Mouse (Mus musculus) neural tube, embryonic 11.5 days (tissue): ENCODE measurements around the gene Sebox. TPM values are rescaled to one million over a fixed set of nuclear protein-coding genes. Genes with fewer than 3 reads are reported as not detected.

Experiments
- ATAC-seq: fragments of 200-750 bp; cut with Nextera tagmentation; 2 replicates; pipeline ENCODE4 v1.8.0; 2017; ENCODE audit warnings: moderate number of reproducible peaks, mild to moderate bottlenecking, moderate TSS enrichment, moderate library complexity; ENCODE audit not compliant: insufficient read depth, low FRiP score, low TSS enrichment
- DNase-seq: peaks from one replicate; pipeline ENCODE4 v3.0.0-alpha.2; 2015; ENCODE audit warnings: low spot score
- H3K27ac ChIP-seq: fragments of 300-500 bp; sonication (generic); 2 replicates; pipeline ENCODE4 v1.5.1; 2014; ENCODE audit warnings: low read depth, mild to moderate bottlenecking, low read length
- H3K27me3 ChIP-seq: fragments of 300-500 bp; sonication (generic); 2 replicates; pipeline ENCODE4 v1.6.1; 2014; ENCODE audit warnings: mild to moderate bottlenecking, low read length, mixed read lengths; ENCODE audit not compliant: control insufficient read depth, insufficient read depth
- H3K36me3 ChIP-seq: fragments of 300-500 bp; sonication (generic); 2 replicates; pipeline ENCODE4 v1.6.1; 2014; ENCODE audit warnings: mild to moderate bottlenecking, low read length, moderate library complexity, mixed read lengths; ENCODE audit not compliant: control insufficient read depth, insufficient read depth
- H3K4me1 ChIP-seq: fragments of 300-500 bp; sonication (generic); 2 replicates; pipeline ENCODE4 v1.6.1; 2014; ENCODE audit warnings: low read length, mixed read lengths; ENCODE audit not compliant: control insufficient read depth, insufficient read depth
- H3K4me2 ChIP-seq: fragments of 300-500 bp; sonication (generic); 2 replicates; pipeline ENCODE4 v1.6.1; 2014; ENCODE audit warnings: low read depth, mild to moderate bottlenecking, moderate library complexity
- H3K4me3 ChIP-seq: fragments of 300-500 bp; sonication (generic); 2 replicates; pipeline ENCODE4 v1.5.1; 2014; ENCODE audit warnings: low read depth, low read length
- H3K9ac ChIP-seq: fragments of 300-500 bp; sonication (generic); 2 replicates; pipeline ENCODE4 v1.6.1; 2014; ENCODE audit warnings: mild to moderate bottlenecking, low read length
- H3K9me3 ChIP-seq: fragments of 300-500 bp; sonication (generic); 2 replicates; pipeline ENCODE4 v1.6.1; 2016; ENCODE audit warnings: low read length; ENCODE audit not compliant: control insufficient read depth
- WGBS: fragments of 180-500 bp; shearing (Covaris S2); extraction: QIAGEN DNeasy Blood & Tissue Kit; methylation state at CpG from one replicate; pipeline ENCODE4 v1.1.7; 2014; 5-methylcytosine and 5-hydroxymethylcytosine counted together
- polyA plus RNA-seq: library from polyadenylated mRNA; unstranded; fragments of >200 nt; fragmentation: Nextera tagmentation; extraction: Ambion mirVana; gene quantifications from 2 replicates; pipeline ENCODE4 v1.2.1, GENCODE M21; 2014

Sebox gene
- polyA plus RNA-seq, 1 experiment from 2014 or later, result not detected

- DNase-seq, result no peak
- WGBS, result 33% methylated on average over 9 of the region's 9 CpGs
- Histone ChIP-seq H3K9me3 (no peaks in the 10 kb centered on the region), H3K4me2 (peak overlapping the region; percentile 67), H3K27ac (no peak overlapping the region), H3K4me3 (peak overlapping the region; percentile 52), H3K27me3 (no peaks in the 10 kb centered on the region), H3K4me1 (peaks cover 9% of the 10 kb centered on the region; the same call in 1 of the 2 replicates), H3K9ac (no peak overlapping the region; the same call in 1 of the 2 replicates), H3K36me3 (no peaks in the 10 kb centered on the region)
- no peak for ATAC-seq
These were observed 38.1 kb upstream of the Sebox start for GRCm38 (mm10) chr11:78465116-78465515.

- Histone ChIP-seq H3K4me1 (peaks cover 9% of the 10 kb centered on the region; the same call in 1 of the 2 replicates), H3K27me3 (no peaks in the 10 kb centered on the region), H3K36me3 (no peaks in the 10 kb centered on the region), H3K4me3 (peak within 1 kb of the TSS; percentile 52), H3K9me3 (no peaks in the 10 kb centered on the region), H3K4me2 (peak within 1 kb of the TSS; percentile 67), H3K27ac (peak within 1 kb of the TSS; percentile 14; the same call in 1 of the 2 replicates), H3K9ac (peak within 1 kb of the TSS; percentile 68)
- under 1% methylated on average over 41 of the region's 41 CpGs for WGBS
- peak; percentile 93 for ATAC-seq
- DNase-seq, result peak; percentile 86
These were observed 37.6 kb upstream of the Sebox start, which contains the start of gene Slc46a1 for GRCm38 (mm10) chr11:78465568-78466180. Gene Slc46a1 (plus strand): TSS chr11:78465697.

- DNase-seq (peak; percentile 15), ATAC-seq (peak; percentile 25; the same call in 1 of the 2 replicates)
- 69% methylated on average over 23 of the region's 23 CpGs for WGBS
- H3K4me1 ChIP-seq, result peaks cover 9% of the 10 kb centered on the region; the same call in 1 of the 2 replicates
- no peaks in the 10 kb centered on the region for H3K9me3 ChIP-seq
- peak overlapping the region; percentile 52 for H3K4me3 ChIP-seq
- H3K9ac ChIP-seq, result peak overlapping the region; percentile 68
- peak overlapping the region; percentile 67 for H3K4me2 ChIP-seq
- no peaks in the 10 kb centered on the region for H3K27me3 ChIP-seq
- no peak overlapping the region for H3K27ac ChIP-seq
- H3K36me3 ChIP-seq, result no peaks in the 10 kb centered on the region
These were observed 36.9 kb upstream of the Sebox start for GRCm38 (mm10) chr11:78466242-78466912.

GRCm38 (mm10) chr11:78467515-78467914 lies 35.7 kb upstream of the Sebox start:
- no peak for DNase-seq
- H3K9ac ChIP-seq, result no peak overlapping the region
- H3K27me3 ChIP-seq, result no peaks in the 10 kb centered on the region
- H3K9me3 ChIP-seq, result no peaks in the 10 kb centered on the region
- H3K4me1 ChIP-seq, result peaks cover 9% of the 10 kb centered on the region; the same call in 1 of the 2 replicates
- H3K27ac ChIP-seq, result no peak overlapping the region
- H3K36me3 ChIP-seq, result no peaks in the 10 kb centered on the region
- H3K4me2 ChIP-seq, result no peak overlapping the region
- WGBS, result 90% methylated on average over 7 of the region's 7 CpGs
- no peak for ATAC-seq
- no peak overlapping the region for H3K4me3 ChIP-seq

GRCm38 (mm10) chr11:78467932-78468331 lies 35.3 kb upstream of the Sebox start:
- Histone ChIP-seq H3K4me2 (no peak overlapping the region), H3K4me1 (peaks cover 9% of the 10 kb centered on the region; the same call in 1 of the 2 replicates), H3K4me3 (no peak overlapping the region), H3K9me3 (no peaks in the 10 kb centered on the region), H3K9ac (no peak overlapping the region), H3K27me3 (no peaks in the 10 kb centered on the region), H3K36me3 (no peaks in the 10 kb centered on the region), H3K27ac (no peak overlapping the region)
- WGBS, result 63% methylated on average over 3 of the region's 3 CpGs
- ATAC-seq (no peak), DNase-seq (no peak)

- Histone ChIP-seq H3K27me3 (no peaks in the 10 kb centered on the region), H3K36me3 (no peaks in the 10 kb centered on the region), H3K9me3 (no peaks in the 10 kb centered on the region), H3K4me1 (no peaks in the 10 kb centered on the region; the same call in 1 of the 2 replicates), H3K27ac (no peak overlapping the region), H3K4me3 (no peak overlapping the region), H3K4me2 (no peak overlapping the region), H3K9ac (no peak overlapping the region)
- DNase-seq (no peak), ATAC-seq (no peak)
- 91% methylated on average over 10 of the region's 10 CpGs for WGBS
These were observed 31.7 kb upstream of the Sebox start for GRCm38 (mm10) chr11:78471326-78472103.

- ATAC-seq (no peak), DNase-seq (no peak)
- WGBS, result 86% methylated on average over 3 of the region's 3 CpGs
These were observed 28.0 kb upstream of the Sebox start for GRCm38 (mm10) chr11:78475289-78475688.

GRCm38 (mm10) chr11:78483639-78484038 lies 19.6 kb upstream of the Sebox start:
- Histone ChIP-seq H3K9me3 (no peaks in the 10 kb centered on the region), H3K4me2 (no peak overlapping the region), H3K4me3 (no peak overlapping the region), H3K36me3 (no peaks in the 10 kb centered on the region), H3K4me1 (no peaks in the 10 kb centered on the region), H3K27ac (no peak overlapping the region), H3K27me3 (peaks cover 18% of the 10 kb centered on the region), H3K9ac (no peak overlapping the region)
- no peak for ATAC-seq
- WGBS, result 65% methylated on average over 7 of the region's 7 CpGs
- no peak for DNase-seq

More at GRCm38 (mm10) chr11:78475289-78475688, 28.0 kb upstream of the Sebox start:
- H3K4me2 ChIP-seq, result no peak overlapping the region
- H3K27me3 ChIP-seq, result no peaks in the 10 kb centered on the region
- H3K36me3 ChIP-seq, result no peaks in the 10 kb centered on the region
- H3K9me3 ChIP-seq, result no peaks in the 10 kb centered on the region
- H3K9ac ChIP-seq, result no peak overlapping the region
- no peaks in the 10 kb centered on the region for H3K4me1 ChIP-seq
- no peak overlapping the region for H3K4me3 ChIP-seq
- H3K27ac ChIP-seq, result no peak overlapping the region
